Mouse (Mus musculus) erythroblast, embryonic 14.5 days (primary cell): Measurements from ENCODE around the gene Rilp. TPM values are rescaled to one million over a fixed set of nuclear protein-coding genes. Genes with fewer than 3 reads are reported as not detected.

Experiments used
- H3K27me3 ChIP-seq: 2 replicates; pipeline ENCODE4 v1.6.1; 2012; ENCODE audit warnings: inconsistent platforms; ENCODE audit not compliant: control insufficient read depth
- H3K36me3 ChIP-seq: 2 replicates; pipeline ENCODE4 v1.6.1; 2012; ENCODE audit warnings: mild to moderate bottlenecking, inconsistent platforms; ENCODE audit not compliant: control insufficient read depth
- H3K4me1 ChIP-seq: 2 replicates; pipeline ENCODE4 v1.6.1; 2012; ENCODE audit warnings: inconsistent platforms; ENCODE audit not compliant: control insufficient read depth
- H3K4me3 ChIP-seq: replicated peaks from 2 replicates; pipeline ENCODE3; 2012; ENCODE audit warnings: moderate library complexity, mild to moderate bottlenecking, inconsistent platforms
- H3K9me3 ChIP-seq: 2 replicates; pipeline ENCODE4 v1.6.1; 2012; ENCODE audit warnings: low read length, inconsistent platforms, mixed read lengths; ENCODE audit not compliant: control insufficient read depth
- GATA1 ChIP-seq: IDR thresholded peaks from 2 replicates; pipeline ENCODE4 v1.6.1; 2012; ENCODE audit warnings: low read length, inconsistent platforms, mixed read lengths
- TAL1 ChIP-seq: IDR thresholded peaks from 3 replicates; pipeline ENCODE4 v1.6.1; 2012; ENCODE audit warnings: low read length, inconsistent platforms, mixed read lengths
- polyA plus RNA-seq: library from polyadenylated mRNA; stranded (reverse); fragments of >175 nt; gene quantifications from 2 replicates; pipeline ENCODE4 v1.2.3, GENCODE M21; 2012

Gene Rilp
- polyA plus RNA-seq, 1 experiment = 0.10 TPM

- H3K4me1 ChIP-seq = peaks cover 24% of the 10 kb centered on the region
- peaks cover 35% of the 10 kb centered on the region for H3K36me3 ChIP-seq
- H3K9me3 ChIP-seq = no peaks in the 10 kb centered on the region
- no peaks in the 10 kb centered on the region for H3K27me3 ChIP-seq
- no peak for TF ChIP-seq TAL1
- H3K4me3 ChIP-seq = no peak within 1 kb of the TSS
These were observed 3.4 kb downstream of the Rilp start, which contains the start of gene Scarf1 for GRCm38 (mm10) chr11:75513336-75513735. TSS of gene Scarf1 (plus strand) at chr11:75513540.

- no peaks in the 10 kb centered on the region for H3K9me3 ChIP-seq
- no peaks in the 10 kb centered on the region; the same call in 1 of the 2 replicates for H3K27me3 ChIP-seq
- H3K4me3 ChIP-seq = no peak overlapping the region
- H3K4me1 ChIP-seq = peaks cover 8% of the 10 kb centered on the region
- peaks cover 17% of the 10 kb centered on the region; the same call in 1 of the 2 replicates for H3K36me3 ChIP-seq
- TF ChIP-seq GATA1 (no peak), TAL1 (no peak)
These were observed 5.3 kb downstream of the Rilp start for GRCm38 (mm10) chr11:75515186-75515585.

- H3K4me1 ChIP-seq = no peaks in the 10 kb centered on the region
- no peaks in the 10 kb centered on the region; the same call in 1 of the 2 replicates for H3K27me3 ChIP-seq
- no peak overlapping the region for H3K4me3 ChIP-seq
- TF ChIP-seq GATA1 = no peak
- no peak for TF ChIP-seq TAL1
- peaks cover 5% of the 10 kb centered on the region; the same call in 1 of the 2 replicates for H3K36me3 ChIP-seq
- no peaks in the 10 kb centered on the region for H3K9me3 ChIP-seq
These were observed 10.1 kb downstream of the Rilp start for GRCm38 (mm10) chr11:75519834-75520633.

DNA sequence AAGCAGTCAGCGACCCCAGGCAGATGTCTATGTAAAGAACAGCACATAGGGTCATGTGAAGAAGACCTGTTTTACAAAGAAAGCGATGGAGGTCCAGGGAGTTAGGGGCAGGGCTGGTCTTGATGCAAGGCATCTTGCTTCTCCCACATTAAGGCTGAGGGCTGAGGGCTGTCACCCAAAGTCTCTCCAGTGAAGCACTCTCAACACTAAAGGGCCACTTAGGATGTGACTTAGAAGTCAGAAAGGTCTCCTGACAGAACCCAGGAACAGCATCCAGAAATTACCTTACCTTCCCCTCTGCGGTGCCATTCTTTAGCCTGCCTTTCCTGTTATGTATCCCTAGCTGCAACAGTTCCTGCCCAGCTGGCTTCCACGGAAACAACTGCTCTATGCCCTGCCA, 11.7 kb downstream of the Rilp start:
- no peak overlapping the region for H3K4me3 ChIP-seq
- TF ChIP-seq TAL1 (no peak), GATA1 (no peak)
- no peaks in the 10 kb centered on the region for H3K9me3 ChIP-seq
- no peaks in the 10 kb centered on the region; the same call in 1 of the 2 replicates for H3K27me3 ChIP-seq
- no peaks in the 10 kb centered on the region for H3K4me1 ChIP-seq
- no peaks in the 10 kb centered on the region; the same call in 1 of the 2 replicates for H3K36me3 ChIP-seq

GRCm38 (mm10) chr11:75522793-75523192, 12.9 kb downstream of the Rilp start:
- H3K4me3 ChIP-seq = no peak overlapping the region
- H3K27me3 ChIP-seq = no peaks in the 10 kb centered on the region; the same call in 1 of the 2 replicates
- TF ChIP-seq GATA1 = no peak
- TF ChIP-seq TAL1 = no peak
- H3K4me1 ChIP-seq = no peaks in the 10 kb centered on the region
- no peaks in the 10 kb centered on the region for H3K9me3 ChIP-seq
- no peaks in the 10 kb centered on the region for H3K36me3 ChIP-seq

GRCm38 (mm10) chr11:75525531-75526125, 15.7 kb downstream of the Rilp start:
- Histone ChIP-seq H3K27me3 (no peaks in the 10 kb centered on the region), H3K36me3 (no peaks in the 10 kb centered on the region), H3K4me3 (no peak overlapping the region), H3K4me1 (peaks cover 9% of the 10 kb centered on the region), H3K9me3 (no peaks in the 10 kb centered on the region)
- TF ChIP-seq GATA1 (no peak), TAL1 (no peak)

GRCm38 (mm10) chr11:75526943-75527342, 17.0 kb downstream of the Rilp start:
- Histone ChIP-seq H3K27me3 (no peaks in the 10 kb centered on the region; the same call in 1 of the 2 replicates), H3K4me3 (no peak overlapping the region), H3K9me3 (no peaks in the 10 kb centered on the region), H3K36me3 (no peaks in the 10 kb centered on the region), H3K4me1 (peaks cover 21% of the 10 kb centered on the region)
- TF ChIP-seq TAL1 = no peak
- no peak for TF ChIP-seq GATA1

- TF ChIP-seq TAL1 (no peak), GATA1 (no peak)
- H3K4me3 ChIP-seq = no peak overlapping the region
- peaks cover 37% of the 10 kb centered on the region for H3K4me1 ChIP-seq
- H3K36me3 ChIP-seq = no peaks in the 10 kb centered on the region
- H3K27me3 ChIP-seq = peaks cover 20% of the 10 kb centered on the region
- no peaks in the 10 kb centered on the region for H3K9me3 ChIP-seq
These were observed 19.9 kb downstream of the Rilp start for GRCm38 (mm10) chr11:75529771-75530170.

- Histone ChIP-seq H3K4me3 (peak overlapping the region; percentile 73), H3K27me3 (peaks cover 20% of the 10 kb centered on the region), H3K36me3 (no peaks in the 10 kb centered on the region), H3K4me1 (peaks cover 43% of the 10 kb centered on the region), H3K9me3 (no peaks in the 10 kb centered on the region)
- TF ChIP-seq TAL1 (no peak), GATA1 (no peak)
These were observed 20.4 kb downstream of the Rilp start for GRCm38 (mm10) chr11:75530325-75530724.
